Mouse (Mus musculus) thymus, adult 2 months (tissue): ENCODE measurements around the gene Epn1. TPM values are rescaled to one million over a fixed set of nuclear protein-coding genes. Genes with fewer than 3 reads are reported as not detected.

Source experiments
- DNase-seq: peaks from one replicate; pipeline ENCODE4 v3.0.0; 2021
- H3K27ac ChIP-seq: fragments of 200-500 bp; 2 replicates; pipeline ENCODE4 v1.5.1; 2012; ENCODE audit warnings: low read length, control low read depth; ENCODE audit not compliant: control insufficient read depth, insufficient read depth
- H3K27me3 ChIP-seq: fragments of 200-500 bp; 2 replicates; pipeline ENCODE4 v1.6.1; 2012; ENCODE audit warnings: mild to moderate bottlenecking, low read length, moderate library complexity, mixed read lengths; ENCODE audit not compliant: control insufficient read depth, insufficient read depth
- H3K36me3 ChIP-seq: fragments of 200-500 bp; 2 replicates; pipeline ENCODE4 v1.6.1; 2012; ENCODE audit warnings: mild to moderate bottlenecking, low read length, moderate library complexity; ENCODE audit not compliant: control insufficient read depth, insufficient read depth
- H3K4me1 ChIP-seq: fragments of 200-500 bp; replicated peaks from 2 replicates; pipeline ENCODE4 v1.6.1; 2012; ENCODE audit warnings: low read length; ENCODE audit not compliant: control insufficient read depth, insufficient read depth
- H3K4me3 ChIP-seq: fragments of 200-500 bp; 2 replicates; pipeline ENCODE4 v1.5.1; 2012; ENCODE audit warnings: mild to moderate bottlenecking, low read length, control low read depth, moderate library complexity; ENCODE audit not compliant: control insufficient read depth, insufficient read depth
- CTCF ChIP-seq: fragments of 200-500 bp; IDR thresholded peaks from 2 replicates; pipeline ENCODE4 v1.5.1; 2012; ENCODE audit warnings: mild to moderate bottlenecking, control low read depth, low read length, moderate library complexity, borderline replicate concordance; ENCODE audit not compliant: control insufficient read depth, poor library complexity, insufficient read depth; ENCODE audit errors: extremely low read depth
- POLR2A ChIP-seq: fragments of 200-500 bp; IDR thresholded peaks from 2 replicates; pipeline ENCODE4 v1.6.1; 2012; ENCODE audit warnings: mild to moderate bottlenecking, low read length, control low read depth, moderate library complexity; ENCODE audit not compliant: control insufficient read depth, poor library complexity, insufficient read depth; ENCODE audit errors: extremely low read depth
- WGBS: fragments of 180-500 bp; shearing (Covaris S2); methylation state at CpG from one replicate; pipeline ENCODE4 v1.1.7; 2018; 5-methylcytosine and 5-hydroxymethylcytosine counted together
- polyA plus RNA-seq: library from polyadenylated mRNA; depleted of rRNA; stranded (reverse); fragments of >200 nt; gene quantifications from 2 replicates; pipeline ENCODE4 v1.2.3, GENCODE M21; 2012

Epn1 gene
- polyA plus RNA-seq, 1 experiment, result 230 TPM

DNA sequence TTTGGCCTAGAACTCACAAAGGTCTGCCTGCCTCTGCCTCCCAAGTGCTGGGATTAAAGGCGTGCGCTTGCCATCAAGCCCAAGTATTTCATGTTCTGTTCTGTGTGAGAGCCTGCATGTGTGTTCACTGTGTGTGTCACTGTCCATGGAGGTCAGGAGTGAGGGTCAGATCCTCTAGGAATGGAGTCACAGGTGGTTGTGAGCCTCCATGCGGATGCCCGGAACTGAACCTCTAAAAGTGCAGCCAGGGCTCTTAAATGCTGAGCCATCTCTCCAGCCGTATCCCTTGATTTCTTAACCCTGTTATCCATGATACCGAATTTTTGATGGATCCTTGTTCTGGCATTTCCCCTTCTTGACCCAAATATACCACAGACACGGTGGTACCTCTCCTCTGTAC, 43.0 kb upstream of the Epn1 start:
- H3K4me3 ChIP-seq, result no peak overlapping the region
- no peak overlapping the region for H3K27ac ChIP-seq
- H3K27me3 ChIP-seq, result no peaks in the 10 kb centered on the region
- no peak for TF ChIP-seq POLR2A
- TF ChIP-seq CTCF, result no peak
- no peak for DNase-seq
- peaks cover 6% of the 10 kb centered on the region for H3K4me1 ChIP-seq
- WGBS, result 97% methylated on average over 7 of the region's 7 CpGs
- H3K36me3 ChIP-seq, result peaks cover 8% of the 10 kb centered on the region

DNA sequence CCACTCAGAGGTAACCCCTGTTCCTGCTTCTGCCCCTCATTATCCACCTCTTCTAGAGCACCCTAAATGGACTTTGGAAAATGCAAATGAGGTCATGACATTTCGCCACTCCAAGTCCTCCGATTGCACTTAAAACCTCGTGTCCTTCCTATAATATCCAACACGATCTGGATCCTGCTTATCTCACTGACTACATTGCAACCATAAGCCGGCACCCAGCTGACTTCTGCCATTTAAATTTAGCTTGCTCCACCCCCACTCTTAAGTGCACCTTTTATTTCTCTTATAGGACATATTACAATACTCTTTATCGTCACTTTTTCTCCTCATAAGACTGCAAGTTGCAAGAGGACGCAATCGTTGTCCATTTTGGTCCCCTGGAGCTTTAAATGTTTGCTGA, 42.6 kb upstream of the Epn1 start:
- H3K27ac ChIP-seq, result no peak overlapping the region
- TF ChIP-seq POLR2A, result no peak
- no peak for TF ChIP-seq CTCF
- H3K27me3 ChIP-seq, result no peaks in the 10 kb centered on the region
- no peak for DNase-seq
- 96% methylated on average over 8 of the region's 8 CpGs for WGBS
- no peak overlapping the region for H3K4me3 ChIP-seq
- peaks cover 6% of the 10 kb centered on the region for H3K4me1 ChIP-seq
- peaks cover 4% of the 10 kb centered on the region; the same call in 1 of the 2 replicates for H3K36me3 ChIP-seq

- peak; percentile 42; the same call in 1 of the 2 replicates for TF ChIP-seq CTCF
- peak; percentile 65; the same call in 1 of the 2 replicates for TF ChIP-seq POLR2A
- Histone ChIP-seq H3K4me1 (peaks cover 6% of the 10 kb centered on the region), H3K4me3 (peak within 1 kb of the TSS; percentile 78), H3K36me3 (no peaks in the 10 kb centered on the region), H3K27ac (peak within 1 kb of the TSS; percentile 53), H3K27me3 (no peaks in the 10 kb centered on the region)
- under 1% methylated on average over 48 of the region's 48 CpGs for WGBS
- peak; percentile 95 for DNase-seq
Measured at GRCm38 (mm10) chr7:5038109-5038732, 41.8 kb upstream of the Epn1 start, which contains the start of gene Zfp784. Gene Zfp784 (minus strand): TSS chr7:5038446.

- no peak overlapping the region for H3K4me3 ChIP-seq
- no peak for DNase-seq
Measured at GRCm38 (mm10) chr7:5038940-5039339, 41.1 kb upstream of the Epn1 start.

GRCm38 (mm10) chr7:5044981-5045380, 35.1 kb upstream of the Epn1 start:
- H3K27ac ChIP-seq, result no peak overlapping the region
- no peak for DNase-seq
- whole genome bisulfite sequencing, result 68% methylated on average over 2 of the region's 2 CpGs

More at GRCm38 (mm10) chr7:5038940-5039339, 41.1 kb upstream of the Epn1 start:
- 33% methylated on average over 5 of the region's 5 CpGs for WGBS
- H3K4me1 ChIP-seq, result peaks cover 6% of the 10 kb centered on the region
- TF ChIP-seq CTCF, result no peak
- no peaks in the 10 kb centered on the region for H3K27me3 ChIP-seq
- H3K36me3 ChIP-seq, result no peaks in the 10 kb centered on the region
- no peak overlapping the region for H3K27ac ChIP-seq

GRCm38 (mm10) chr7:5046112-5046511, 33.9 kb upstream of the Epn1 start:
- H3K36me3 ChIP-seq, result no peaks in the 10 kb centered on the region
- H3K27me3 ChIP-seq, result peaks cover 4% of the 10 kb centered on the region; the same call in 1 of the 2 replicates
- H3K4me3 ChIP-seq, result no peak overlapping the region
- DNase-seq, result no peak
- TF ChIP-seq POLR2A (no peak), CTCF (no peak)
- peaks cover 10% of the 10 kb centered on the region for H3K4me1 ChIP-seq
- WGBS, result 72% methylated on average over 2 of the region's 2 CpGs
- no peak overlapping the region for H3K27ac ChIP-seq

More at GRCm38 (mm10) chr7:5044981-5045380, 35.1 kb upstream of the Epn1 start:
- Histone ChIP-seq H3K4me1 (peaks cover 7% of the 10 kb centered on the region), H3K4me3 (no peak overlapping the region), H3K27me3 (no peaks in the 10 kb centered on the region), H3K36me3 (no peaks in the 10 kb centered on the region)
- TF ChIP-seq CTCF (no peak), POLR2A (no peak)
